Mouse (Mus musculus): ENCODE data around the gene Chp2. TPM values are rescaled to one million over a fixed set of nuclear protein-coding genes. Genes with fewer than 3 reads are reported as not detected.
"Not testable (repeated sequence)": the region's sequence is repeated elsewhere in the genome, so short reads cannot be mapped to it uniquely, and the experiment has no call there.

Gene Chp2
- polyA plus RNA-seq, 1 experiment, result not detected

- no peaks in the 10 kb centered on the region for H3K36me3 ChIP-seq (ENCODE audit: control insufficient read depth, insufficient read depth)
- H3K27me3 ChIP-seq (ENCODE audit: control insufficient read depth, insufficient read depth, insufficient read length), result peaks cover 4% of the 10 kb centered on the region
- H3K79me2 ChIP-seq (ENCODE audit: control insufficient read depth, insufficient read depth), result no peaks in the 10 kb centered on the region
- H3K4me2 ChIP-seq (ENCODE audit: low read depth), result no peak overlapping the region
- H3K4me3 ChIP-seq, result no peak overlapping the region
- no peak for TF ChIP-seq MYOD1 (IDR thresholded peaks at IDR 0.05; ENCODE audit: control insufficient read depth in 1 of 3, insufficient read length in 2 of 3, low read depth in 2 of 3)
- no peak for TF ChIP-seq MYOG (IDR thresholded peaks at IDR 0.05; ENCODE audit: control insufficient read depth in 1 of 3, insufficient read depth in 1 of 3, insufficient read length in 2 of 3, low read depth in 2 of 3)
- no peak for TF ChIP-seq MAX (IDR thresholded peaks at IDR 0.05; ENCODE audit: low read depth)
- TF ChIP-seq USF1 (IDR thresholded peaks at IDR 0.05; ENCODE audit: low read depth), result no peak
- TF ChIP-seq POLR2A (IDR thresholded peaks at IDR 0.05; ENCODE audit: insufficient read length, low read depth), result no peak
- no peak for TF ChIP-seq E2F4 (IDR thresholded peaks at IDR 0.05; ENCODE audit: insufficient read depth)
- no peak for TF ChIP-seq POLR2AphosphoS2 (IDR thresholded peaks at IDR 0.05; ENCODE audit: insufficient read length, low read depth)
- no peak for TF ChIP-seq SRF (IDR thresholded peaks at IDR 0.05; ENCODE audit: control insufficient read depth, insufficient read length, low read depth)
- no peak for TF ChIP-seq CEBPB (IDR thresholded peaks at IDR 0.05; ENCODE audit: insufficient read depth, poor library complexity, severe bottlenecking)
- no peak for TF ChIP-seq REST (IDR thresholded peaks at IDR 0.05; ENCODE audit: insufficient read depth, insufficient read length)
- H3ac ChIP-seq (ENCODE audit: control insufficient read depth, insufficient read length), result no peak overlapping the region
These were observed 10.6 kb downstream of the Chp2 start for GRCm38 (mm10) chr7:122229916-122230315.

GRCm38 (mm10) chr7:122230866-122231265 lies 11.6 kb downstream of the Chp2 start:
- Histone ChIP-seq H3K36me3 (ENCODE audit: control insufficient read depth, insufficient read depth) (no peaks in the 10 kb centered on the region), H3ac (ENCODE audit: control insufficient read depth, insufficient read length) (no peak overlapping the region), H3K27me3 (ENCODE audit: control insufficient read depth, insufficient read depth, insufficient read length) (peaks cover 4% of the 10 kb centered on the region), H3K4me2 (ENCODE audit: low read depth) (no peak overlapping the region), H3K4me3 (no peak overlapping the region), H3K79me2 (ENCODE audit: control insufficient read depth, insufficient read depth) (no peaks in the 10 kb centered on the region)
- TF ChIP-seq SRF (IDR thresholded peaks at IDR 0.05; ENCODE audit: control insufficient read depth, insufficient read length, low read depth), result no peak
- TF ChIP-seq CEBPB (IDR thresholded peaks at IDR 0.05; ENCODE audit: insufficient read depth, poor library complexity, severe bottlenecking), result no peak
- no peak for TF ChIP-seq USF1 (IDR thresholded peaks at IDR 0.05; ENCODE audit: low read depth)
- no peak for TF ChIP-seq POLR2AphosphoS2 (IDR thresholded peaks at IDR 0.05; ENCODE audit: insufficient read length, low read depth)
- TF ChIP-seq TCF12 (IDR thresholded peaks at IDR 0.05; ENCODE audit: insufficient read depth, poor library complexity, severe bottlenecking), result no peak
- no peak for TF ChIP-seq POLR2A (IDR thresholded peaks at IDR 0.05; ENCODE audit: insufficient read length, low read depth)
- no peak for TF ChIP-seq MYOG (IDR thresholded peaks at IDR 0.05; ENCODE audit: control insufficient read depth in 1 of 3, insufficient read depth in 1 of 3, insufficient read length in 2 of 3, low read depth in 2 of 3)
- TF ChIP-seq TCF3 (IDR thresholded peaks at IDR 0.05; ENCODE audit: insufficient read length, low read depth), result no peak
- TF ChIP-seq MAX (IDR thresholded peaks at IDR 0.05; ENCODE audit: low read depth), result no peak
- no peak for TF ChIP-seq REST (IDR thresholded peaks at IDR 0.05; ENCODE audit: insufficient read depth, insufficient read length)
- TF ChIP-seq E2F4 (IDR thresholded peaks at IDR 0.05; ENCODE audit: insufficient read depth), result no peak
- TF ChIP-seq MYOD1 (IDR thresholded peaks at IDR 0.05; ENCODE audit: control insufficient read depth in 1 of 3, insufficient read length in 2 of 3, low read depth in 2 of 3), result no peak

GRCm38 (mm10) chr7:122238939-122239338 lies 19.6 kb downstream of the Chp2 start:
- Histone ChIP-seq H3K36me3 (ENCODE audit: control insufficient read depth, insufficient read depth) (no peaks in the 10 kb centered on the region), H3K79me2 (ENCODE audit: control insufficient read depth, insufficient read depth) (no peaks in the 10 kb centered on the region), H3ac (ENCODE audit: control insufficient read depth, insufficient read length) (no peak overlapping the region), H3K27me3 (ENCODE audit: control insufficient read depth, insufficient read depth, insufficient read length) (peaks cover 4% of the 10 kb centered on the region), H3K4me3 (no peak overlapping the region), H3K4me2 (ENCODE audit: low read depth) (no peak overlapping the region)
- TF ChIP-seq CEBPB (IDR thresholded peaks at IDR 0.05; ENCODE audit: insufficient read depth, poor library complexity, severe bottlenecking), result no peak

GRCm38 (mm10) chr7:122240413-122241119 lies 21.3 kb downstream of the Chp2 start:
- no peaks in the 10 kb centered on the region for H3K79me2 ChIP-seq (ENCODE audit: control insufficient read depth, insufficient read depth)
- H3K4me3 ChIP-seq, result no peak overlapping the region
- no peaks in the 10 kb centered on the region for H3K36me3 ChIP-seq (ENCODE audit: control insufficient read depth, insufficient read depth)
- H3ac ChIP-seq (ENCODE audit: control insufficient read depth, insufficient read length), result no peak overlapping the region
- H3K4me2 ChIP-seq (ENCODE audit: low read depth), result no peak overlapping the region
- no peaks in the 10 kb centered on the region for H3K27me3 ChIP-seq (ENCODE audit: control insufficient read depth, insufficient read depth, insufficient read length)
- TF ChIP-seq MYOD1 (IDR thresholded peaks at IDR 0.05; ENCODE audit: control insufficient read depth in 1 of 3, insufficient read length in 2 of 3, low read depth in 2 of 3) (no peak), MAX (IDR thresholded peaks at IDR 0.05; ENCODE audit: low read depth) (no peak), MYOG (IDR thresholded peaks at IDR 0.05; ENCODE audit: control insufficient read depth in 1 of 3, insufficient read depth in 1 of 3, insufficient read length in 2 of 3, low read depth in 2 of 3) (no peak), TCF12 (IDR thresholded peaks at IDR 0.05; ENCODE audit: insufficient read depth, poor library complexity, severe bottlenecking) (no peak), SRF (IDR thresholded peaks at IDR 0.05; ENCODE audit: control insufficient read depth, insufficient read length, low read depth) (no peak), CEBPB (IDR thresholded peaks at IDR 0.05; ENCODE audit: insufficient read depth, poor library complexity, severe bottlenecking) (no peak)

- no peak overlapping the region for H3K4me3 ChIP-seq
- TF ChIP-seq POLR2AphosphoS2 (IDR thresholded peaks at IDR 0.05; ENCODE audit: insufficient read length, low read depth), result no peak
- no peaks in the 10 kb centered on the region for H3K36me3 ChIP-seq (ENCODE audit: control insufficient read depth, insufficient read depth)
- peaks cover 6% of the 10 kb centered on the region for H3K27me3 ChIP-seq (ENCODE audit: control insufficient read depth, insufficient read depth, insufficient read length)
- no peak overlapping the region for H3ac ChIP-seq (ENCODE audit: control insufficient read depth, insufficient read length)
- no peak overlapping the region for H3K4me2 ChIP-seq (ENCODE audit: low read depth)
- no peaks in the 10 kb centered on the region for H3K79me2 ChIP-seq (ENCODE audit: control insufficient read depth, insufficient read depth)
These were observed 23.0 kb downstream of the Chp2 start for GRCm38 (mm10) chr7:122242260-122242659.

- not testable (repeated sequence) for H3K4me2 ChIP-seq (ENCODE audit: low read depth); H3K36me3 ChIP-seq (ENCODE audit: control insufficient read depth, insufficient read depth); H3K27me3 ChIP-seq (ENCODE audit: control insufficient read depth, insufficient read depth, insufficient read length); H3K79me2 ChIP-seq (ENCODE audit: control insufficient read depth, insufficient read depth); H3ac ChIP-seq (ENCODE audit: control insufficient read depth, insufficient read length); H3K4me3 ChIP-seq
These were observed 23.4 kb downstream of the Chp2 start for GRCm38 (mm10) chr7:122242744-122243143.
